Mouse (Mus musculus) limb, embryonic 11.5 days (tissue): ENCODE data around the gene Bckdk. TPM values are rescaled to one million over a fixed set of nuclear protein-coding genes. Genes with fewer than 3 reads are reported as not detected.
A peak's percentile ranks its signal among the peaks of the same experiment; 100 is the strongest.

ENCODE experiments used
- ATAC-seq: fragments of 200-750 bp; cut with Nextera tagmentation; 2 replicates; pipeline ENCODE4 v1.8.0; 2017; ENCODE audit warnings: low read depth; ENCODE audit not compliant: insufficient number of reproducible peaks, low FRiP score, low TSS enrichment
- DNase-seq: peaks from one replicate; pipeline ENCODE4 v3.0.0-alpha.2; 2015; ENCODE audit warnings: low spot score
- H3K27ac ChIP-seq: fragments of 300-500 bp; sonication (generic); replicated peaks from 2 replicates; pipeline ENCODE4 v1.5.1; 2014; ENCODE audit warnings: low read depth, mild to moderate bottlenecking, low read length
- H3K27me3 ChIP-seq: fragments of 300-500 bp; sonication (generic); 2 replicates; pipeline ENCODE4 v1.6.1; 2014; ENCODE audit warnings: mild to moderate bottlenecking, low read length, mixed read lengths; ENCODE audit not compliant: control insufficient read depth, insufficient read depth
- H3K36me3 ChIP-seq: fragments of 300-500 bp; sonication (generic); 2 replicates; pipeline ENCODE4 v1.6.1; 2014; ENCODE audit warnings: mild to moderate bottlenecking, low read length, moderate library complexity, mixed read lengths; ENCODE audit not compliant: control insufficient read depth, insufficient read depth
- H3K4me1 ChIP-seq: fragments of 300-500 bp; sonication (generic); 2 replicates; pipeline ENCODE4 v1.6.1; 2014; ENCODE audit warnings: low read length, mixed read lengths; ENCODE audit not compliant: control insufficient read depth, insufficient read depth
- H3K4me2 ChIP-seq: fragments of 300-500 bp; sonication (generic); 2 replicates; pipeline ENCODE4 v1.6.1; 2014; ENCODE audit warnings: low read depth, mild to moderate bottlenecking, moderate library complexity; ENCODE audit not compliant: severe bottlenecking
- H3K4me3 ChIP-seq: fragments of 300-500 bp; sonication (generic); 2 replicates; pipeline ENCODE4 v1.5.1; 2014; ENCODE audit warnings: low read depth, low read length
- H3K9ac ChIP-seq: fragments of 300-500 bp; sonication (generic); 2 replicates; pipeline ENCODE4 v1.6.1; 2014; ENCODE audit warnings: mild to moderate bottlenecking, low read length
- H3K9me3 ChIP-seq: fragments of 300-500 bp; sonication (generic); 2 replicates; pipeline ENCODE4 v1.6.1; 2016; ENCODE audit warnings: low read length; ENCODE audit not compliant: control insufficient read depth
- WGBS: fragments of 180-500 bp; shearing (Covaris S2); extraction: QIAGEN DNeasy Blood & Tissue Kit; methylation state at CpG from one replicate; pipeline ENCODE4 v1.1.7; 2014; 5-methylcytosine and 5-hydroxymethylcytosine counted together
- polyA plus RNA-seq: library from polyadenylated mRNA; unstranded; fragments of >200 nt; fragmentation: Nextera tagmentation; extraction: Ambion mirVana; gene quantifications from 2 replicates; pipeline ENCODE4 v1.2.1, GENCODE M21; 2014

Bckdk gene
- polyA plus RNA-seq, 1 experiment from 2014 or later: 124 TPM

DNA sequence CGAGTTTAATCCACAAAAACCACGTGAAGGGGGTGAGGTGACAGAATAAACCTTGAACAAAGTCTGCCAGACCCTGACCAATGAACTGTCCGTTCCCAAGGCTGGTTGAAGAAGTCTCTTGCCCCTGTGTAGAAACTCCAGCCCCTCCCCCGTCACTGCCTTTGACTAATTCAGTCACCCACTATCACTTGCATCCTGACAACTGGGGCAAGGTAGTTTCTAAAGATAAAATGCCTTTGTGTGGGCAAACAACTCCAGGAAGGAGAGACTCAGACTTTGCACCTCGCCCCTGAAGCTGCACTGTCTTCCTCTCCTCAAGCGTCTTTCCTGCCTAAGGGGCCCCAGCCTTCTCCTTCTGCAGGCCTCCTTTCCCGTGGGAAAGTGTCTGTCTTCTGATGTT, 3.9 kb upstream of the Bckdk start:
- ATAC-seq: no peak
- H3K27ac ChIP-seq: no peak overlapping the region
- no peaks in the 10 kb centered on the region for H3K4me1 ChIP-seq
- WGBS: 52% methylated on average over 7 of the region's 7 CpGs
- H3K4me3 ChIP-seq: no peak overlapping the region
- no peaks in the 10 kb centered on the region for H3K9me3 ChIP-seq
- H3K9ac ChIP-seq: no peak overlapping the region
- H3K27me3 ChIP-seq: no peaks in the 10 kb centered on the region
- no peaks in the 10 kb centered on the region; the same call in 1 of the 2 replicates for H3K36me3 ChIP-seq
- DNase-seq: no peak
- H3K4me2 ChIP-seq: no peak overlapping the region

GRCm38 (mm10) chr7:127901772-127902171, 2.1 kb upstream of the Bckdk start:
- Histone ChIP-seq H3K9me3 (no peaks in the 10 kb centered on the region), H3K4me2 (no peak overlapping the region), H3K36me3 (peaks cover 5% of the 10 kb centered on the region; the same call in 1 of the 2 replicates), H3K4me3 (no peak overlapping the region), H3K9ac (no peak overlapping the region), H3K27me3 (no peaks in the 10 kb centered on the region), H3K27ac (no peak overlapping the region), H3K4me1 (no peaks in the 10 kb centered on the region)
- DNase-seq: no peak
- 83% methylated on average over 2 of the region's 2 CpGs for WGBS
- no peak for ATAC-seq

DNA sequence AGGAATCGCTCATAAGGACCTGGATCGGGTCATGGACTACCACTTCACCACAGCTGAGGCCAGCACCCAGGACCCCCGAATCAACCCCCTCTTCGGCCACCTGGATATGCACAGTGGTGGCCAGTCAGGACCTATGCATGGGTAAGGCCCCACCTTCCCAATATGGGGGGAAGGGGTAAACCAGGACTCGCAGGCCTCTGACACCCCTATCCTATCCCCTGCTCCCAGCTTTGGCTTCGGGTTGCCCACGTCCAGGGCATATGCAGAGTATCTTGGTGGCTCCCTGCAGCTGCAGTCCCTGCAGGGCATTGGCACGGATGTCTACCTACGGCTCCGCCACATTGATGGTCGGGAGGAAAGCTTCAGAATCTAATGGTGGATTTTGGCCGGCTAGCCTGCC, 4.1 kb downstream of the Bckdk start:
- Histone ChIP-seq H3K4me1 (0 out of 2 replicates have a peak, but pooled peaks cover 3% of the 10 kb centered on the region), H3K4me2 (no peak overlapping the region), H3K27ac (no peak overlapping the region), H3K4me3 (no peak overlapping the region), H3K9me3 (no peaks in the 10 kb centered on the region), H3K36me3 (peaks cover 20% of the 10 kb centered on the region), H3K27me3 (no peaks in the 10 kb centered on the region), H3K9ac (no peak overlapping the region)
- no peak for DNase-seq
- no peak for ATAC-seq
- WGBS: 98% methylated on average over 12 of the region's 12 CpGs

DNA sequence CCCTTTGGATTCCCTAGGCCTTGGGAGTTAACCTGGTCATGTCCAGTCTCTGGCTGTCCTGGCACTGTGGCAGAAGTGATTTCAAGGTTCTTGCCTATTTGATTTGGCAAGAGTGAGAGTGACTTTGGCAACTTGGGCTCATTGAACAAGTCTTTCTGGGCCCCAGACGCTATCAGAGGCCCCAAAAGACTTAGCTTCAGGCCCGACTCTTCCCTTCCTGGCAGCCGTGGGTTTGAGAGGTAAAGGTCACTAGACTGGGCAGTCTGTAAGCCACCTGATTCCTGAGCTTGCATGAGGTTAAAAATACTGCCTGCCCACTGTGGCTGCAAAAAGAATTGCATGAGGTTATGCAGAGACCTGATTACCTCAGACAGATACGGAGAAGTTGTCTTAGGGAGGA, 4.8 kb downstream of the Bckdk start:
- H3K4me2 ChIP-seq: no peak overlapping the region
- WGBS: 92% methylated on average over 4 of the region's 4 CpGs
- no peak overlapping the region for H3K4me3 ChIP-seq
- no peaks in the 10 kb centered on the region for H3K27me3 ChIP-seq
- DNase-seq (no peak), ATAC-seq (no peak)
- H3K4me1 ChIP-seq: 0 out of 2 replicates have a peak, but pooled peaks cover 3% of the 10 kb centered on the region
- peaks cover 20% of the 10 kb centered on the region for H3K36me3 ChIP-seq
- H3K9ac ChIP-seq: no peak overlapping the region
- no peaks in the 10 kb centered on the region for H3K9me3 ChIP-seq
- no peak overlapping the region for H3K27ac ChIP-seq

DNA sequence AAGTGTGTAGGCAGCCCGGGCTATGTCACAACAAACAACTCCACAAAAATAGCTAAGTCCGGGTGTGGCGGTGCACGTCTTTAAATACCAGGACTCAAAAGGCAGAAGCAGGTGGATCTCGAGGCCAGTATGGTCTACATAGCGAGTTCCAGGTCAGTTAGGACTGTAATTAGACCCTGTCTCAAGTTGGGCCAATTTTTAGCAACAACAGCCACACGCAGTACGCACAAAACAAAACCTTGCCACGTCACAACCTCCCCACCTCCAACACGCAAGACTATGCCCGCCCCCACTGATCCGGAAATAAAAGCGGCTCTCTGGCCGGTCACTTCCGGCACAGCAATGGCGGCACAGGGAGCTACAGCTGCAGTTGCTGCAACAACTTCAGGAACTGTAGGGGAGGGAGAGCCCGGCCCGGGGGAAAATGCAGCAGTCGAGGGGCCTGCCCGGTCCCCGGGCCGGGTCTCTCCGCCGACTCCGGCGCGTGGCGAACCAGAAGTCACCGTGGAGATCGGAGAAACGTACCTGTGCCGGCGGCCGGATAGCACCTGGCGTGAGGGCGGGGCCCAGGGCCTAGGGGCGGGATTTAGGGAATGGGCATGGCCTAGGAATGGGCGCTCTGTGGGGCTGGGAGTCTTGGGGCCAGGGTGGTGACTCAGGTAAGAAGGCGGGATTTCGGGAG, 8.4 kb downstream of the Bckdk start, which contains the start of gene Kat8:
TSS of gene Kat8 (plus strand) at position 327 of the 682 bp plus-strand sequence.
- Histone ChIP-seq H3K4me3 (peak within 1 kb of the TSS; percentile 80), H3K27ac (peak within 1 kb of the TSS; percentile 77), H3K9me3 (no peaks in the 10 kb centered on the region), H3K9ac (peak within 1 kb of the TSS; percentile 71), H3K4me2 (peak within 1 kb of the TSS; percentile 58), H3K36me3 (peaks cover 16% of the 10 kb centered on the region), H3K27me3 (no peaks in the 10 kb centered on the region), H3K4me1 (0 out of 2 replicates have a peak, but pooled peaks cover 3% of the 10 kb centered on the region)
- DNase-seq: peak; percentile 93
- ATAC-seq: peak; percentile 92
- WGBS: 2% methylated on average over 40 of the region's 40 CpGs

- peaks cover 12% of the 10 kb centered on the region for H3K36me3 ChIP-seq
- peak overlapping the region; percentile 71; the same call in 1 of the 2 replicates for H3K9ac ChIP-seq
- no peaks in the 10 kb centered on the region for H3K27me3 ChIP-seq
- H3K4me2 ChIP-seq: peak overlapping the region; percentile 58
- no peaks in the 10 kb centered on the region for H3K9me3 ChIP-seq
- no peak for DNase-seq
- H3K4me1 ChIP-seq: 0 out of 2 replicates have a peak, but pooled peaks cover 3% of the 10 kb centered on the region
- WGBS: 27% methylated on average over 4 of the region's 4 CpGs
- no peak overlapping the region for H3K27ac ChIP-seq
- no peak for ATAC-seq
- H3K4me3 ChIP-seq: peak overlapping the region; percentile 80
These were observed 9.1 kb downstream of the Bckdk start for GRCm38 (mm10) chr7:127912938-127913337.

- Histone ChIP-seq H3K4me1 (0 out of 2 replicates have a peak, but pooled peaks cover 3% of the 10 kb centered on the region), H3K4me2 (no peak overlapping the region), H3K9me3 (no peaks in the 10 kb centered on the region), H3K9ac (no peak overlapping the region), H3K27me3 (no peaks in the 10 kb centered on the region), H3K27ac (no peak overlapping the region), H3K4me3 (no peak overlapping the region), H3K36me3 (peaks cover 8% of the 10 kb centered on the region; the same call in 1 of the 2 replicates)
- DNase-seq (no peak), ATAC-seq (no peak)
- WGBS: 87% methylated on average over 12 of the region's 12 CpGs
These were observed 11.4 kb downstream of the Bckdk start for GRCm38 (mm10) chr7:127915293-127915692.

DNA sequence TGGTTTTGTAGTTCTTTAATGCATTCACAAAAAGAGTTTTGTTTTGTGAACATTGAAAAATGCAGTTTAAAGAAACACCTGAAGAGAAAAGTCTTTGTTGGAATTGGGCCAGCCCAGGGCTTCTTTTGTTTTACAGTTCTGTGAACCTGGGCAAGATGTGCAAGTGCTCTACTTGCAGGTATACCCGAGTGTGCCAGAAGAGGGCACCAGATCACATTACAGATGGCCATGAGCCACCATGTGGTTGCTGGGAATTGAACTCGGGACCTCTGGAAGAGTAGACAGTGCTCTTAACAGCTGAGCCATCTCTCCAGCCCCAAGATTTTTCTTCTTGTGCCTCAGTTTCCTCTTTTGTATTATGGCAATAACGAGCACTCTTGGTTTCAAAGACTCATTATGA, 14.3 kb downstream of the Bckdk start:
- Histone ChIP-seq H3K36me3 (peaks cover 8% of the 10 kb centered on the region; the same call in 1 of the 2 replicates), H3K27ac (no peak overlapping the region), H3K4me1 (no peaks in the 10 kb centered on the region), H3K27me3 (no peaks in the 10 kb centered on the region), H3K4me3 (no peak overlapping the region), H3K9me3 (no peaks in the 10 kb centered on the region), H3K9ac (no peak overlapping the region), H3K4me2 (no peak overlapping the region)
- ATAC-seq (no peak), DNase-seq (peak; percentile 65)
- WGBS: 56% methylated on average over 3 of the region's 3 CpGs
